Mouse (Mus musculus): ENCODE data around the gene Kctd21. TPM values are rescaled to one million over a fixed set of nuclear protein-coding genes. Genes with fewer than 3 reads are reported as not detected.

The Kctd21 gene
- total RNA-seq, 4 experiments from 2014 or later: 11.9 to 14.0 (median 12.5) TPM

DNA sequence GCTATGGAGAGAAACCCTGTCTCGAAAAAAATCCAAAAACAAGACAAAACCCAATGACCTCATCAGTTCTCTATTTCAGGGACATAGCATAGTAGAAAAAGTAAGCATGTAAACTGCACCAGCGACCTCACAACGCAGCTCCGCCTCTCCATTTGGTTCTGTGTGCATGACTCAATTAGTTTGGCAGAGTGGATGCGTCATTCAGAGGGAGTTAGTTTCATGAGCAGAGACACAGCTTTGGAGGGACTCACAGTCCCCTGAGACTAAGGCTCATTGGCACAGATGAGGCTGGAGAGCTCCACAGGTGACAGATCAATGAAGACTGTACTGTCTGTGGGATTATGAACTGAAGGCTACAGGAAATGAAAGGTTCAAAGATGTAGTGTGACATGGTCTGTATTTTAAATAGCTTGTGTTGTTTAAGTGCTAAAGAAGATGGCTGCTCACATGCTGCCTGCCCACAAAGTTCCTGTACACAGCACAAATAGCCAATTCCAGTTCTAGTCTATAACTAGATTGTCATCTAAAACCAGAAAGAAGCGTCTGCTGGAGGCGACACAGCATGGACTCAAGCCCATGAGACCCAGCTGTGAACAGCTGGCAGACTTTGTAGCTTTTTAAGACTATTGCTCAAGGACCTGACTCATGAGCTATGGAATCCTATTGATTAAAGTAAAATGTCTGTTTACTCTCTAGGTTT, 54.1 kb downstream of the Kctd21 start:
- DNase-seq (ENCODE audit: low spot score in 2 of 2): no peak

DNA sequence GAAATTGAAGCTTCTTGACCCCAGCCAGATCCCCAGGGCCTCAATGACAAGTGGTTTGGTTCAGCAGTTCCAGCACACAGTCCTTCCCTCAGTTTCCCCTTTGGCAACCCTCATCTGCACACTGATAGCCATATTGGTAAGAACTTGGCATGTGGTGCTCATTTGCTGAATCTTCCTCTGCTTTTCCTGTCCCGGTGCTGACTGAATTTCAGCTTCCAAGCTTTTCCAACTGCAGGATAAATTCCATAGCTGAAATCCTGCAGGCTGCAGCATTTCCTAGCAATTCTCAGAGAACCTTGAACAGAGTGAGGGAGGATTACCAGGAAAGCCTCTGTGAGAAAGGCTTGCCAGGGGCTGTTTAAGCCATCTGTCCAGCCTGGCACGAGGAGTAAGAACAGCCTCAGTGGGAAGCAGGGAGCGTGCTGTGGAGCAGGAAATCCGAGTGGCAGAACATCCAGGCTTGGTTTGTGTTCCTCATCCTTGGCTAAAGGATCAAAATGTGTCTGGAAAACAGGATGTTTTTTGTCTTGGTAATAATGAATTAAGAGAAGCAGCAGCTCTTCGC, 54.8 kb downstream of the Kctd21 start:
- peak; percentile 41 to 81 for DNase-seq (ENCODE audit: low spot score in 2 of 2)

DNA sequence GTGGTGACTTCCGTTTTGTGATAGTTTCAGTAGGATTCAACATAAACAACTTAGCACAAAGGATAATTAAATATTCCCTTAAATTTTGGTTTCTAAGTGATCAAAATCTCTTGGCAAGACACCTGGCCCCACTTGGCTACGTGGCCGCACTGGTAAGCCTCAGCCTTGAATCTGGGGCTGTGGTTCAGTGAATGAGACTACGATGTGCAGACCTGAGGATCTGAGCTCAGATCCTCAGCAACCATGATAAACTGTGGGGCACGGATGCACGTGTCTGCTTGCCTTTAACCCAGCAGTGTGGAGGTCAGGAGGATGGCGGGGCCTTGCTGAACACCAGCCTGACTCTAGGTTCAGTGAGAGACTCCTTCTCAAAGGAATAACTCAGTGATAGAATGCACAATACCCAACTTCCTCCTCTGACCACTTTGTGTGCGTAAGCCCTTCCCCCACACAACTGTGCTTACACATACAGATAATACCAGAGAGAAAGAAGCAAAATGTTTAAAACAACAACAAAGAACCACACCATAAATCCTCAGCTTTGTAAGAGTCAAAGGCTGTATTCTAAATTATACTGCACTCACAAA, 55.5 kb downstream of the Kctd21 start:
- no peak for DNase-seq (ENCODE audit: low spot score in 2 of 2)

DNA sequence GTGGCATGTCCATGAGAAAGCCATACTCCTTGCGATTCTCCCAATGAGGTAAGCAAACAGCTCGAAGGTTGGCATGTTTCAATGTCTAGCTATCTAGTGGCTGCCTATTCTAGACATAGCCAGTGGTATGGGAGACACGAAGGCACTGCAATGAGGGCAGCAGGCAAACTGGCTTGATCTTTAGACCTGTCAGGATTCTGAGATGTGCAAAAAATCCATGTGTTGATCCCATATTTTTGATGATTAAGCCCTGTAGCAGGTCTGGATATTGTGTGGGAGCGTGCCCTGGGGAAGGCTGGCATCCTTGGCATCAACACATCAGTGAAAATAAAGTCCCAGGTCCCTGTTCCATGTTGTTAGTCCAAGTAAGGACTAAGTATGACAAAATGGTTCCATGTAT, 56.4 kb downstream of the Kctd21 start:
- no peak for DNase-seq (ENCODE audit: low spot score in 2 of 2)

DNA sequence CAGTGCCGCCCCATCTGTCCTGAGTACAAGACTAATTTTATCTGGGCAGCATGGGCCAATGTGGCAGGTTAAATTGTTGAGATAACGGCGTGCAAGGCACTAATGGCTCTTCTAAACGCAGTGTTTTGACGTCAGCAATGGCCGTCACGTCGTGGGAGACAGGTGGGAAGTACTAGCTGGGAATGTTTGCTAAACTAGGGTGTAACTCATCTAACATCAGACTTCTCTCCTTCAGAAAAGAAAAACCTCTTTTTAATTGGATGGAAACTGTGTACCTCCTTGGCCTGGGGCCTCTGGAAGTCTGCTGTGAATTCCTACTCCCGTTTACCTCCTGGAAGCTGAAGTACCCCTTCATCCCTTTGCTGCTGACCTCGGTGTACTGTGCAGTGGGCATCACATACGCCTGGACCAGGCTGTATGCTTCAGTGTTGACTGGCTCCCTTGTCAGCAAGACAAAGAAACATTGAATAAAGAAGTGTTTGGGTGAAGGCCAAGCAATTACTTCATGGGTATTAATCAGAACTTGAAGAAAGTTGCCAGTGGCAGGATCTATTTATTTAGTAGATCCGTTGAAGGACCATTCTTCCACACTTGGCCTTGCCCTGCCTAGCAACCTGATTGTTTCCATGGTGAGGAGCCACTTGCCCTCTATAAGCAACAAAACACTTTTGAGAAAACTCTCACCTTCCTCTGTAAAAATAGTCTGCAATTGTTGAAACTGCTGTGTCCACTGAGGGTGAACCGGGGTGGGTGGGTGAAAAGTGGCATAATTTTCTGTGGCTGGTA, 59.4 kb downstream of the Kctd21 start:
- no peak for DNase-seq (ENCODE audit: low spot score in 2 of 2)

DNA sequence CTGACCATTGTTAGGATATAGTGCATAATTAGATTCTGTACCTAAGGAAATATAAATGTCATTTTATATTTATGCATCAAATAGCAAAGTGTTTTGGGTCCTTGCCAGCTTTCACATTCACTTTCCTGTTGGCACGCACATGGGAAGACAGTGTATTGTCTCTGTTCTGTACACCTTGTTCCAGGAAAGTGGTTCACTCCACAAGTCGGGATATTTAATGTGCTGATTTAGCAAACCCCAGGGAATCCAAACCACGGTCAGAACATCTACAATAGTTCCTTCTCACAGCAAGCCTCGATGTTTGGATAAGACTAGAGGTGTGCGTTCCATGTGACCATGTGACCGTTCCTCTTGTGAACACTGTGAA, 59.9 kb downstream of the Kctd21 start:
- DNase-seq (ENCODE audit: low spot score in 2 of 2): no peak

DNA sequence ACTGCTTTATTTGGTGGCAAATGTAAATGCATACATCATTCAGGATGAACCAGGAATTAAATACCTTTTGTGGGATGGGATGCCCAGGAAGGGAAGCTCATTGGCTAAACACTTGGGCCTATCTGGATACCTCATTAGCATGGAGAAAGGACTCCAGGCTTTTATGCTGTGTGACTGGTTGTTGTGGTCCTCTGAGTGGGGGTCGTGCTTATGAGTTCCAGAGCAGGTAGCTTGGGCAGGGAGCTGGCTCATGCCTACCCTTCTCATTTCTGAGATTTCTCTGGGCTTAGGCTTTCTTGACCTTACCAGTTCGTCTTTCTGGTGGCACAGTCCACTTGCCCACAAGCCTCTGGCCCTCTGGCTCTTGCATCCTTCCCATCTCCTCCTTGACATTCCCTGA, 62.2 kb downstream of the Kctd21 start:
- DNase-seq (ENCODE audit: low spot score in 2 of 2): no peak

DNA sequence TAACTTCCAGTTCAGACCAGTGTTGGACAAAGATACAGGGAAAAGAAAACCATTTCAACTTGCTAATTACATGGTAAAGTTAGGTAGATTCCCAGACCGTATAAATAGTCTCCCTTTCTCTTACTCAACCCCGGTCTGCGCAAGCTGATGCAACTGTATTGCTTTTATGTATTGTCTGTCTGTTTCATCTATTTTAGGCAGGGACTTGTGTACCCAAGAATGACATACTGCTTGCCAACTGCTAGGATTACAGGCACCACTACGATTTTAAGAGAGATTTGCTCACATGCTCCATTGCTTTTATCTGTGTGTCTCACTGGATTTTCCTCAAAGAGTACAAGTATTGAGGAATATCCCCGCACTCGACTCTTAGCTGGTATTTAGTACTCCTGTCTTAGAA, 66.8 kb downstream of the Kctd21 start:
- no peak for DNase-seq (ENCODE audit: low spot score in 2 of 2)

Other genes starting within 250 kb of the Kctd21 start
- 10 to 100 TPM; 19.3 to 25.4 (median 22.6) TPM for gene Usp35, start 307 bp upstream of the Kctd21 start, total RNA-seq (2022)
- gene Alg8, start 39.3 kb downstream of the Kctd21 start, total RNA-seq (2022): 10 to 100 TPM in 2 of 4 experiments, 1 to 10 TPM in 2; 7.9 to 13.3 (median 11.2) TPM
- gene Ndufc2, start 67.7 kb downstream of the Kctd21 start, total RNA-seq (2022): 100 to 1,000 TPM; 222 to 234 (median 229) TPM
- gene Thrsp, start 85.4 kb downstream of the Kctd21 start, total RNA-seq (2022): 10 to 100 TPM; 17.6 to 27.1 (median 20.5) TPM
- gene Kctd14, start 119.0 kb downstream of the Kctd21 start, total RNA-seq (2022): 1 to 10 TPM; 4.3 to 4.5 (median 4.4) TPM
- 10 to 100 TPM; 26.8 to 41.5 (median 33.1) TPM for gene Ints4, start 148.6 kb downstream of the Kctd21 start, total RNA-seq (2022)
- gene Aamdc, start 247.2 kb downstream of the Kctd21 start, total RNA-seq (2022): 10 to 100 TPM; 34.5 to 41.7 (median 36.6) TPM
- gene Rsf1, start 247.6 kb downstream of the Kctd21 start, total RNA-seq (2022): 10 to 100 TPM; 42.3 to 50.3 (median 43.6) TPM